Mouse (Mus musculus) adipose tissue, adult 10 weeks (tissue): ENCODE results near the gene BC005624. TPM values are rescaled to one million over a fixed set of nuclear protein-coding genes. Genes with fewer than 3 reads are reported as not detected.

Experiments
- polyA plus RNA-seq: library from polyadenylated mRNA; stranded (reverse); fragments of 350-450 nt; fragmentation: Illumina TruSeq; extraction: RNeasy Lipid Tissue Mini Kit (QIAGEN cat#74804); gene quantifications from one replicate; pipeline ENCODE4 v1.2.3, GENCODE M21; 2014; ENCODE audit warnings: low read depth, low replicate concordance

BC005624 gene
- 48.0 TPM for polyA plus RNA-seq

GRCm38 (mm10) chr2:30981790-30982513 lies at the start of gene BC005624, which contains the start of gene Usp20:
Gene BC005624, minus strand, starts transcription at chr2:30982201.
Gene Usp20, plus strand, starts transcription at chr2:30982279.

GRCm38 (mm10) chr2:30967352-30968327 lies 14.4 kb downstream of the BC005624 start, which contains the start of gene Tor1a:
Gene Tor1a, minus strand, starts transcription at chr2:30967933.

GRCm38 (mm10) chr2:30952824-30953490 lies 29.0 kb downstream of the BC005624 start, which contains the start of gene Tor1b:
Gene Tor1b, plus strand, starts transcription at chr2:30952959.

GRCm38 (mm10) chr2:30929483-30930045 lies 52.4 kb downstream of the BC005624 start, which contains the start of gene Ptges:
Gene Ptges, minus strand, starts transcription at chr2:30929863.

Other genes with a start within 250 kb of the BC005624 start
- 20.4 TPM for gene 1700001O22Rik, start 178.5 kb downstream of the BC005624 start, polyA plus RNA-seq
- 21.6 TPM for gene Ntmt1, start 174.4 kb downstream of the BC005624 start, polyA plus RNA-seq
- gene Asb6, start 151.9 kb downstream of the BC005624 start, polyA plus RNA-seq, result 21.4 TPM
- 3.7 TPM for gene Prrx2, start 147.2 kb downstream of the BC005624 start, polyA plus RNA-seq
- 62.7 TPM for gene Ptges, start 52.3 kb downstream of the BC005624 start, polyA plus RNA-seq
- gene Tor1b, start 29.2 kb downstream of the BC005624 start, polyA plus RNA-seq, result 33.6 TPM
- gene Tor1a, start 14.3 kb downstream of the BC005624 start, polyA plus RNA-seq, result 37.4 TPM
- gene Usp20, start 78 bp upstream of the BC005624 start, polyA plus RNA-seq, result 34.8 TPM
- 43.5 TPM for gene Fnbp1, start 159.8 kb upstream of the BC005624 start, polyA plus RNA-seq
- 29.4 TPM for gene Gpr107, start 170.1 kb upstream of the BC005624 start, polyA plus RNA-seq